Mouse (Mus musculus) urinary bladder, postnatal 25 days (tissue): Measurements from ENCODE around the gene Lrrc7.
"Not testable (repeated sequence)": the region's sequence is repeated elsewhere in the genome, so short reads cannot be mapped to it uniquely, and the experiment has no call there.

ENCODE experiments used
- DNase-seq: peaks from one replicate; pipeline ENCODE4 v3.0.0; 2022; ENCODE audit warnings: low spot score

Lrrc7 gene

GRCm38 (mm10) chr3:158165004-158165403 lies 397.0 kb downstream of the Lrrc7 start:
- no peak for DNase-seq

DNA sequence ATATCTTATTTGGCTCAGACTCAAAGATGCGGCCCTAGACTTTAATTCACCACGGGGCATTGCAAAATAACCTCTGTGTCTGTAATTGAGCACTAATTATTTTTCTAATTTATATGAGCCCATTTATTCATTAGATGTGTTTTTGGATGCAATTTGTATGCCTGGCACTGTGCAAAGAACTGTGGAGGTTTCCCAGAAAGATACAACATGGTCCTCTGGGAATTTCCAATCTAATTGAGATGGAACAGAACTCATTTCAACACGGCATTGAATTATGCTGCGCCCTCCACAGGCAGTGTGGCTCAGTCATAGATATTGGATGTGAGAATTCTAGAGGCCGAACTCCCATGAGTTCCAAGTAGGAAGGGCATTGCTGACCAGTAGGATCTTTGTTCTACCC lies 397.6 kb downstream of the Lrrc7 start:
- no peak for DNase-seq

DNA sequence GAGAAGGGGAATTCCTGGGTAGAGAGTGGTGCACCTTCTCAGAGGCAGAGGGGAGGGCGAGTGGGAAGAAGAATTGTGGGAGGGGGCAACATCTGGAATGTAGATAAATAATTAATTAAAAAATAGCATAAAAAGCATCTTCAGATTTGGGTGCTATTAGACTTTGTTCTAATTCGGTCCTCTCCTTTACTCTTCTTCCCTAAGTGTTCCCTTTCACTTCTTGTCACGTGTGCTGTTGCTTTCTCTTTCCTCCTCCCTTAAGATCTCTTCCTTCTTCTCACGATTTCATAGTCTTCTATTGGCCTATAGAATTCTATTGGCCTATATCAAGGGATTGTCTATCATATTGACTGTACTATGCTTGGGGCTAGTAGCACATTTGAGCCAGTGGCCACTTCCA lies 398.9 kb downstream of the Lrrc7 start:
- no peak for DNase-seq

DNA sequence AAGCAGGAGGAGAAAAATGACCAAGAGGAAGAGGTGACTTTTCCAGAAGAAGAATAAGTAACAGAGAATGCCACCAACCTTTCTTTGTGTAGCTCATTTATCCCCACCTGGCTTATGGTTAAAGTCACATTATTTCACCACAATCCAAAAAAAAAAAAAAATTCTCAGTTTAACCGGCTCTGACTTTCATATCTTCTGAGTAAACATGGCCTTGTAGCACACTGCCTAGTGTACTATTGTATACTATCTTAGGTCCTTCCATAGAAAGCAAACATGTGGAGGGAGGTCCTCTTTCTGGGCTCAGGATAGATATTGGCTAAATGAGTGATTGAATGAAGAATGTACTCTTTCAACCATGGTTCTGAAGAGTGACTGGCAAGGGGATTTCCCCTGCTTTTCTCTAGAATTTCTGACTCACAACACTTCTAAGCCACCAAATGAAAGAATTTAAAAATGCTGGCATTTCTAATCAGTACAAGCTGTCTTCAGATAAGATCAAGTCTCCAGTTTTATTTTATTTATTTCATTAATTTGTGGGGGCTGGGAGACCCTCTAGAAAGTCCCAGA lies 400.0 kb downstream of the Lrrc7 start:
- no peak for DNase-seq

DNA sequence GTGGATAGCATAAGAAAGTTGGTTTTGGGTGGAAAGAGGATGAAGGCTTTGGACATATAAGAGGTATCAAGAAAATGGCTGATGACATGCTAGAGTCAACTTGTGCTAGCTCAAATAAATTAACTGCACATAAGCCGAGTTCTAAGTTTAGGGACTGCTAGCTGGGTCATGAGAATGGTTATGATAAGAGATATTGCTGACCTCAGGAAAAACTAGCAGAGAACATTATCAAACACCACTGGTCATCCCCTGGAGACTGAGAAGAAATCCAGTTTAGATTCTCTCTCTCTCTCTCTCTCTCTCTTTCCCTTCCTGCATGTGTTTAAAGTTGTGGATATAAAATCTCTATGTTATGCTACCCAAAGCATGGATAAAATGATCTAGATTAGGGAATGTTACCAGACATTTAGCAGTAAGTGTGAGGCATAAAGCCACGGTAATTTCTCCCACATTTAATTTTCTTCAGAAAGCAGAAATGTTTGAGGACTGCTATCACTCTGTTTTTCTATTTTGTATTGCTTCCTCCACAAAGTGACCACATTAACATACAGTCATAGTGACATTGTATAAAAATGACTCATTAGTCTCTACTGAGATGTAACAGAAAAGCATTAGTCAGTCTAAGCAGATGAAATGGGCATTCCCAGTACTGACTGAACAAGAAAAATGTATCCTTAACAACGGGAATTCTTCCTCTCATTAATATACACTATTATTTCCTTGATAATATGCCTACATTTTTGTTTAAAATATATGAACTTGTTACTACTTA lies 406.3 kb downstream of the Lrrc7 start:
- DNase-seq: no peak

GRCm38 (mm10) chr3:158154134-158154533 lies 407.9 kb downstream of the Lrrc7 start:
- DNase-seq: no peak

DNA sequence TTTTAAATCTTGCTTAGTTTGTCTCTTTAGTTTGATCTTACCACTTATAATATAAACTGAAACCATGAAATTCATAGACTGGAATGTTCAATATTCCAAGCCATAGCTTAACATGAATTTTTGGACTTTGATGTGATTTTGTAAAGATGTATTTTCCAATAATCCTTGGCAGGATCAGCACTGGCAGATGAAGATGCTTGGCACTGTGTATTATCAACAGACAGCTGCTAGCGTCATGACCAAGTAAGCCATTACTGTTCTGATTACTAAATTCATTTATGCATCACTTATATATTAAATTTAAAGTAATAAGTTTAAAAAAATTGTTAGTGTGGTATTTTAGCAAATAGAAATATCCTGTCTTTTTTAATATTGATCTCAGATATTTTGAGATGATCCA lies 413.0 kb downstream of the Lrrc7 start:
- no peak for DNase-seq

DNA sequence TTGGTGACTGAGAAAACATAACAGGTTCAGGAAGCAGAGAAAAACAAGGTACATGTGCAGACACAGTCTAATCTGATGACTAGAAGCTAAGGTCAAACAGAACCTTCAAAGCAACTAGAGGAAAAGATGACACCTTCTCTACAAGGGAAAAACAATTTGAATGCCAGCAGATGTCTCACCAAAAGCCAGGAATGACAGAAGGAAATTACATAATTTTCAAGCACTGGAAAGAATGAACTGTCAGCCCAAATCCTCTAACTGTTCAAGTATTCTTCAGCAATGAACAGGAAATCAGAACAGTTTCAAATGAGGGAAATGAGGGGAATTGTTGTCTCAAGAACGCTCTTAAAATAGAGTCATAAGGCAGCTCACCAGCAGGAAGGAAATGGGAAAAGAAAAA lies 421.4 kb downstream of the Lrrc7 start:
- no peak for DNase-seq

- no peak for DNase-seq
Observed at GRCm38 (mm10) chr3:158137796-158138195, 424.2 kb downstream of the Lrrc7 start.

GRCm38 (mm10) chr3:158131672-158132071 lies 430.3 kb downstream of the Lrrc7 start:
- no peak for DNase-seq

- DNase-seq: no peak
Observed at GRCm38 (mm10) chr3:158131233-158131632, 430.8 kb downstream of the Lrrc7 start.

GRCm38 (mm10) chr3:158122899-158123298 lies 439.1 kb downstream of the Lrrc7 start:
- DNase-seq: no peak

DNA sequence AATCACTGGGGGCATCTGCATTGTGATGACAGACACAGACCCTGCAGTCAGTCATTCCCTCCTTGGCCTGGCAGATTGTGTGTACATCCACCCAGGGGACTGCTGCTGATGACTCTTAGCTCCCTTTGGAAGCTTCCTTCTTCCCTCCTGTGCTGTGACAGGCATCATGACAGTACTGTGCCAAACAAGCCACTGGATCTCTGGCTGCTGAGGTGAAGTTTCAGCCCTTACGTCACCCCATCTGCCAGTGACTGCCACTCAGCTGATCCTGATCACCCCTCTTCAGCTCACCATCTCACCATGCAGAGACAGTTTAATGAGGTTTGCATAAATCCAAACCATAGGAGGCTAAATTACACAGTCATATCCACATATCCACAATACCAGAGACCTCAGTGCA lies 456.8 kb downstream of the Lrrc7 start:
- DNase-seq: no peak

DNA sequence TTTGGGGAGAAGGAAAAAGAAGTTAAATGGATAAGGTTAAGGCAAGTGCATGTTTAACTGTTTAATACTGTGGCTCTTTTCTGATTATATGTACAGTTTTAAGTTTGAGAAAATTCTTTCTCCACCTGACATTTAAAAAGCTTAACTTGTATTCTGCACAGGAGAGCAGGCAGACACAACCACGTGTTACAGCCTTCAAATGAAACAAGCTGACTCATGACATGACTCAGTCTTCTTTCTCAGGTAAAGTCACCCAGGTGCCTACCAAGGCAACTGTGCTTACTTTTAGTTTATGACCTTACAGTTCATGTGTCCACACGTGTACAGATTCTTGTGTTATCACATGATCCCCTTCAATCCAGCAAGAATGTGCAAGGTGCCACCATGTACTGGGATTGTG lies 458.6 kb downstream of the Lrrc7 start:
- no peak for DNase-seq

DNA sequence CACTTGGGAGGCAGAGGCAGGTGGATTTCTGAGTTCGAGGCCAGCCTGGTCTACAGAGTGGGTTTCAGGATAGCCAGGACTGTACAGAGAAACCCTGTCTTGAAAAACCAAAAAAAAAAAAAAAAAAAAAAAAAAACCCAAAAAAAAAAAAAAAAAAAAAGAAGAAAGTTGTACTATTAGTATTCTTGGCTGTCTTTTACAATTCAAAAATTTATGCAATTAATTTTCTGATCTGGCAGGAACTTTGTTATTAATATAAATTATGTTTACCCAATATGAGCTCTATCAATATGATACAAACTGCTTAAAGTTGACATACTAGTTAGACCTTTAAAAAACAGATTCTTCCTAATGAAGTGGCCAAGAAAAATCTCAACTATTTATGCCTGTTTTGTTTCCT lies 459.5 kb downstream of the Lrrc7 start:
- DNase-seq: not testable (repeated sequence)

- DNase-seq: not testable (repeated sequence)
Observed at GRCm38 (mm10) chr3:158102043-158102442, 460.0 kb downstream of the Lrrc7 start.

- DNase-seq: no peak
Observed at GRCm38 (mm10) chr3:158093919-158094318, 468.1 kb downstream of the Lrrc7 start.

DNA sequence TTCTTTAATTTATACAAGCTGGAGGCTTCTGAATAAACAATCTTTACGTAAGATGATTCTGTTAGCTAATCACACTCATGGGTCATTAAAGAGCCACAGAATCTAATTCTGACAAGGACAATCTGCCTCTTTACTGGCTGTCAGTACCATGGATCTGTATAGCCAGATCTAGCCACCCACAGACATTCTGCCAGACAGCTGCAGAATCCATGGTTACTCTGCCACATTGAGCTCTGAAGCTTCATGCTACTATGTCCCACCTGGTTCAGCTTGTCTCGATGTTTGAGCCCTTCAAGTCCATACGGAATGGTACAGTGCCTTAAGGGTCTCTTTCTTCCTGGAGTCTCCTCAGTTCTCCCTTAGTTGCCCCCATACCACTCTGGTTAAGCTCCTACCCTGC lies 470.4 kb downstream of the Lrrc7 start:
- DNase-seq: no peak

GRCm38 (mm10) chr3:158077828-158078227 lies 484.2 kb downstream of the Lrrc7 start:
- DNase-seq: no peak

DNA sequence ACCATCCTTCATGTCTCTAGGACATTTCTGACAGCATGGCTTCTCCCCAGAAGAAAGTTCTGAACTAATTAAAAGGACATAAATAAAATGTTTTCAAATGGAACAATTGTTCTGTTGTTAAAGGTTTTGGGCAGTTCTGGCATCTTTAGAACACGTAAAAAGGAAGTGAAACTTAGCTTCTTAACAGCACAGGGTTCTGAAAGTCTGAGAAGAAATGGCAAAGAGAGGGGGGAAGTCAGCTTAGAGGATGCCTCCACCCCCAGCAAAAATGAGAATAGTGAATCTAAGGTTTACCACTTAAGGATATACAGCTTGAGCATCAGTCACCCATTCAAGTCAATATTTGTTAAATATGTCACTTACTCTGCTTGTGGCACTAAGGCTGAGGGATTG lies 484.6 kb downstream of the Lrrc7 start:
- no peak for DNase-seq

DNA sequence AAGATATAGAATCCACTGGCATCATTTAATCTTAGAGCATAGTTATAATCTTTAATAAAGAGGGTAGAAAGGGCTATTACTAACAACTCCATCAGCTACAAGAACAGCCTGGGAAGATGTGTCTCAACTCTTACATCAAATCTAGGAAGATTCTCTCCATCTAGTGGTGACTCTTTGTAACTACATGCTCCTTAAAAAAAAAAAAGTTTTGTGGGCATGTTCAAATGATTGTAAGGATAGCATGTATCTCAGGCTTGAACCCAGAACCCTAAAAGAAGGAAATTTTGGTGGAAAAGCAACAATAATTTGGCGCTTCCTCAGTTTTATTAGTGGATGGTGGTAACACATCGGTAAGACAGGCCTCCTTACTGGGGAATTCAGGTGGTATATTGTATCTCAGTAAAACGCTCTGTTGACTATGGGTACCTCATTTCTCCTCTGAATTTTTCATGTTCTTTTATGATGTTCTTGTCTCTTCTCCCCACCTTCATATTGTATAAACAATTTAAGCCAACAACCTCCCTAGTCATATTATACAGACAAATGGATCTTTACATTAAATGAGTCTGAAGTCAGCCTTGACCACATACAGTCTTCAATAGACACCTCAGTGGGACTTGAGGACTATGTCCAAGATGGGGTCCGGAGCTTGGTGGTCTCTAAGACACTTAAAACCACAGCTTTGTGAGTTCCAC lies 485.2 kb downstream of the Lrrc7 start:
- DNase-seq: no peak

DNA sequence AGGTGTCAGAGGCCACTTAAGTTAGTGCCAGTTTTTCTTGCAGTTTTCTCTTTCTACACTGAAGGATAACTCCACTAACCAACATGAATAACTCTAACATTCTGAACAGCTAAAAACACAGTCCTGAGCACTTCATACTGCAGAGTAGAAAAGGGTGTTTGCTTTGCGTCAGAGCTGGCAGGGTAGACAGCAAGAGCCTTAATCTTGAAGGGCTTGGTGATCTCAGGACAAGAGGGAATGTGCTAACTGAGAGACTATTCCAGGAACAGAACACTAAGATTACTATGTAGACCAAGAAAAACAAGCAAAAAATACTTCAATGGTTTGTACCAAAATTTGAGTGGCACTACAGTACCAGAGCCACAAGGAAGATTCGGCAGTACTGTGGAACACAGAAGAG lies 487.0 kb downstream of the Lrrc7 start:
- DNase-seq: no peak

DNA sequence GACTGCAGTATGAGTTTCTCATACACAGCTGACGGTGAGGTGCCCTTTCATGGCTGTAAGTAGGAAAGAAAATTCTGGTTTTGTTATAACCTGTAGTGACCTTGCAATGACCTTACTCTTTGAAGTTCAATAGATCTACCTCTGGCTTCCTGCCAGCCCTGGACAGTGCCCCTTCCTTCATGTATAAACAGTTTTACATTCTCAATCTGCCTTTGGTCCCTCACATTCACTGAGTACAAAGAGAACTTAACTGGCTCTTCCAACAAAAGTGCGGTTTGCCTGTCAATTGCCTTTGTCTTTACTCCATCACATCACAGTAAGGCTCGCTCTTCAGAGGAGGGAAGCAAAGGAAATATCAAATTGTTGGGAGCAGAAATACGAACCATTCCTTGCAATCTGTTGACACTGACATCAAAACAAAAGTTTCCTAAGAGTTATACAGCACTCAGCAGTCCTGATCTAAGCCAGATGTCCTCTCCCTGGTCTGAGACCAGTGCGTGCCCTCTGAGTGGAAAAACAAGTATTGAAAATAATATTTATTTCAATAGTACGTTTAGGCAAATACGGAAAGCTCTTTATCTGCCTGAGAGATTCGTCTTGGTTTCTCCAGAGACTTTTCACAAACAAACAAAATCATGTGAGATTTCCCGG lies 493.3 kb downstream of the Lrrc7 start:
- DNase-seq: no peak
